Mouse (Mus musculus) limb, embryonic 11.5 days (tissue): ENCODE results near the gene Tmem97. TPM values are rescaled to one million over a fixed set of nuclear protein-coding genes. Genes with fewer than 3 reads are reported as not detected.

Experiments used
- ATAC-seq: fragments of 200-750 bp; cut with Nextera tagmentation; 2 replicates; pipeline ENCODE4 v1.8.0; 2017; ENCODE audit warnings: low read depth; ENCODE audit not compliant: insufficient number of reproducible peaks, low FRiP score, low TSS enrichment
- DNase-seq: peaks from one replicate; pipeline ENCODE4 v3.0.0-alpha.2; 2015; ENCODE audit warnings: low spot score
- H3K27ac ChIP-seq: fragments of 300-500 bp; sonication (generic); replicated peaks from 2 replicates; pipeline ENCODE4 v1.5.1; 2014; ENCODE audit warnings: low read depth, mild to moderate bottlenecking, low read length
- H3K27me3 ChIP-seq: fragments of 300-500 bp; sonication (generic); 2 replicates; pipeline ENCODE4 v1.6.1; 2014; ENCODE audit warnings: mild to moderate bottlenecking, low read length, mixed read lengths; ENCODE audit not compliant: control insufficient read depth, insufficient read depth
- H3K36me3 ChIP-seq: fragments of 300-500 bp; sonication (generic); 2 replicates; pipeline ENCODE4 v1.6.1; 2014; ENCODE audit warnings: mild to moderate bottlenecking, low read length, moderate library complexity, mixed read lengths; ENCODE audit not compliant: control insufficient read depth, insufficient read depth
- H3K4me1 ChIP-seq: fragments of 300-500 bp; sonication (generic); 2 replicates; pipeline ENCODE4 v1.6.1; 2014; ENCODE audit warnings: low read length, mixed read lengths; ENCODE audit not compliant: control insufficient read depth, insufficient read depth
- H3K4me2 ChIP-seq: fragments of 300-500 bp; sonication (generic); 2 replicates; pipeline ENCODE4 v1.6.1; 2014; ENCODE audit warnings: low read depth, mild to moderate bottlenecking, moderate library complexity; ENCODE audit not compliant: severe bottlenecking
- H3K4me3 ChIP-seq: fragments of 300-500 bp; sonication (generic); 2 replicates; pipeline ENCODE4 v1.5.1; 2014; ENCODE audit warnings: low read depth, low read length
- H3K9ac ChIP-seq: fragments of 300-500 bp; sonication (generic); 2 replicates; pipeline ENCODE4 v1.6.1; 2014; ENCODE audit warnings: mild to moderate bottlenecking, low read length
- H3K9me3 ChIP-seq: fragments of 300-500 bp; sonication (generic); 2 replicates; pipeline ENCODE4 v1.6.1; 2016; ENCODE audit warnings: low read length; ENCODE audit not compliant: control insufficient read depth
- WGBS: fragments of 180-500 bp; shearing (Covaris S2); extraction: QIAGEN DNeasy Blood & Tissue Kit; methylation state at CpG from one replicate; pipeline ENCODE4 v1.1.7; 2014; 5-methylcytosine and 5-hydroxymethylcytosine counted together
- polyA plus RNA-seq: library from polyadenylated mRNA; unstranded; fragments of >200 nt; fragmentation: Nextera tagmentation; extraction: Ambion mirVana; gene quantifications from 2 replicates; pipeline ENCODE4 v1.2.1, GENCODE M21; 2014

Gene Tmem97
- polyA plus RNA-seq, 1 experiment from 2014 or later: 83.8 TPM

- Histone ChIP-seq H3K4me2 (no peak overlapping the region), H3K4me3 (no peak overlapping the region), H3K27me3 (no peaks in the 10 kb centered on the region), H3K4me1 (peaks cover 7% of the 10 kb centered on the region), H3K27ac (0 out of 2 replicates have a peak overlapping the region, but pooled peaks have one; percentile 8), H3K9me3 (no peaks in the 10 kb centered on the region), H3K36me3 (peaks cover 15% of the 10 kb centered on the region), H3K9ac (no peak overlapping the region)
- WGBS: 84% methylated on average over 6 of the region's 6 CpGs
- ATAC-seq (no peak), DNase-seq (no peak)
These were observed 19.5 kb downstream of the Tmem97 start for GRCm38 (mm10) chr11:78531046-78531445.

GRCm38 (mm10) chr11:78530001-78530400, 20.6 kb downstream of the Tmem97 start:
- DNase-seq (no peak), ATAC-seq (no peak)
- Histone ChIP-seq H3K36me3 (peaks cover 22% of the 10 kb centered on the region), H3K27me3 (no peaks in the 10 kb centered on the region), H3K4me1 (peaks cover 3% of the 10 kb centered on the region), H3K9me3 (no peaks in the 10 kb centered on the region), H3K27ac (no peak overlapping the region), H3K4me2 (no peak overlapping the region), H3K9ac (no peak overlapping the region), H3K4me3 (no peak overlapping the region)
- 93% methylated on average over 12 of the region's 12 CpGs for WGBS

- H3K27me3 ChIP-seq: no peaks in the 10 kb centered on the region
- DNase-seq (no peak), ATAC-seq (no peak)
- no peak overlapping the region for H3K27ac ChIP-seq
- no peaks in the 10 kb centered on the region for H3K4me1 ChIP-seq
- peaks cover 30% of the 10 kb centered on the region for H3K36me3 ChIP-seq
- H3K9ac ChIP-seq: no peak overlapping the region
- no peak overlapping the region for H3K4me2 ChIP-seq
- 85% methylated on average over 9 of the region's 9 CpGs for WGBS
- H3K9me3 ChIP-seq: no peaks in the 10 kb centered on the region
- no peak overlapping the region for H3K4me3 ChIP-seq
These were observed 21.9 kb downstream of the Tmem97 start for GRCm38 (mm10) chr11:78528714-78529113.

GRCm38 (mm10) chr11:78524838-78525237, 25.7 kb downstream of the Tmem97 start:
- DNase-seq (no peak), ATAC-seq (no peak)
- no peak overlapping the region for H3K4me2 ChIP-seq

GRCm38 (mm10) chr11:78523241-78523955, 27.2 kb downstream of the Tmem97 start:
- Histone ChIP-seq H3K9me3 (no peaks in the 10 kb centered on the region), H3K27ac (no peak overlapping the region), H3K27me3 (no peaks in the 10 kb centered on the region), H3K4me3 (no peak overlapping the region), H3K36me3 (peaks cover 46% of the 10 kb centered on the region), H3K4me1 (no peaks in the 10 kb centered on the region), H3K4me2 (no peak overlapping the region), H3K9ac (no peak overlapping the region)
- no peak for ATAC-seq
- 91% methylated on average over 9 of the region's 9 CpGs for WGBS
- no peak for DNase-seq

More at GRCm38 (mm10) chr11:78524838-78525237, 25.7 kb downstream of the Tmem97 start:
- no peak overlapping the region for H3K27ac ChIP-seq
- WGBS: 90% methylated on average over 2 of the region's 2 CpGs
- H3K9me3 ChIP-seq: no peaks in the 10 kb centered on the region
- no peaks in the 10 kb centered on the region for H3K27me3 ChIP-seq
- H3K4me3 ChIP-seq: no peak overlapping the region
- H3K9ac ChIP-seq: no peak overlapping the region
- H3K36me3 ChIP-seq: peaks cover 47% of the 10 kb centered on the region
- no peaks in the 10 kb centered on the region for H3K4me1 ChIP-seq

DNA sequence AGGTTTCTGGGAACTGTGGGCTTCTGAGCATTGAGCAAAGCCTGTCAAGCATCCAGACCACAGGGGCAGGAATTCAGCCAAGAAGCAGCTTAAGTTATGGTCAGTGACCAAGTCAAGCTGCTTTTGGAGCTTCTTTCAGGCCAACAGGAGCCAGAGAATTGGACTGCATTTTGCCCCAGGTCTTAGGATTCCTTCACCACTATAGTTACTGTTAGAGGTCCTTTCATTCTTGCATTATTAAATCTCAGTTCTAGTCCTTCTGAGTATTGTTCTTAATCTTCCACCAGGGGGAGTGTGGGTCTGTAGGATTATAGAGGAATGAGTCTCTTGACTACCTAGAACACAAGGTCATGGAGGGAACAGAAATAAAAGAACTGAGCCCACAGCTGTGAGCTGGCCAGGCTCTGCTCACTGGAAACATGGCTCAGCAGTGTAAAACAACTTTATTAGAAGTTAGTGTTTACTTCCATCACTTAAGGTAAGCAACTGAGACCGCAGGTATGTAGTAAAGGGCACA, 28.0 kb downstream of the Tmem97 start:
- WGBS: 89% methylated on average over 1 of the region's 1 CpGs
- ATAC-seq: no peak

DNA sequence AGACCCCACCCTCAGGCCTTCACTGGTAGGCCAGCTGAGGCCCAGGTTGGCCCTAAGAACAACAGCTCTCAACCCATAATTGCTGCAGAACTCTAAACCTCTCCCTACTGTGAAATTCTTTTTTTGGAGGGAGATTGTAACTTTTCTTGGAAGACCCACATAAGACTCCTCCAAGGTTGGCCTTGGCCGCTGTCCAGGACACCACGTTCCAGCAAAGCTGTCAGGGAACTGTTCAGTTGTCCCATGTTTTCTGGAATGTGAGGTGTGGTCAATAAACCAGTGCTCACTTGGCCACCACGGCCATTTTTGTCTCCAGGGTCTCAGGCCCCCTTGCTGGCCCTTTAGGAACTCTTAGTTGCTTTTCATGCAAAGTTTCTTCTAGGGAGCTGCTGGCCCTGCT, 28.7 kb downstream of the Tmem97 start:
- H3K36me3 ChIP-seq: peaks cover 42% of the 10 kb centered on the region
- no peak overlapping the region for H3K27ac ChIP-seq
- no peak for ATAC-seq
- 92% methylated on average over 3 of the region's 3 CpGs for WGBS
- H3K9me3 ChIP-seq: no peaks in the 10 kb centered on the region
- no peaks in the 10 kb centered on the region for H3K4me1 ChIP-seq
- H3K9ac ChIP-seq: no peak overlapping the region
- DNase-seq: no peak
- no peaks in the 10 kb centered on the region for H3K27me3 ChIP-seq
- no peak overlapping the region for H3K4me2 ChIP-seq
- no peak overlapping the region for H3K4me3 ChIP-seq

More for the DNA sequence above, 28.0 kb downstream of the Tmem97 start:
- H3K36me3 ChIP-seq: peaks cover 44% of the 10 kb centered on the region
- H3K9ac ChIP-seq: no peak overlapping the region
- H3K9me3 ChIP-seq: no peaks in the 10 kb centered on the region
- no peak overlapping the region for H3K4me2 ChIP-seq
- H3K27me3 ChIP-seq: no peaks in the 10 kb centered on the region
- H3K4me3 ChIP-seq: no peak overlapping the region
- no peaks in the 10 kb centered on the region for H3K4me1 ChIP-seq
- no peak for DNase-seq
- no peak overlapping the region for H3K27ac ChIP-seq

- WGBS: 95% methylated on average over 10 of the region's 10 CpGs
These were observed 31.6 kb downstream of the Tmem97 start for GRCm38 (mm10) chr11:78518931-78519330.

More at GRCm38 (mm10) chr11:78518931-78519330, 31.6 kb downstream of the Tmem97 start:
- Histone ChIP-seq H3K27ac (no peak overlapping the region), H3K27me3 (no peaks in the 10 kb centered on the region), H3K4me1 (no peaks in the 10 kb centered on the region), H3K9me3 (no peaks in the 10 kb centered on the region), H3K9ac (no peak overlapping the region), H3K36me3 (peaks cover 46% of the 10 kb centered on the region), H3K4me3 (no peak overlapping the region), H3K4me2 (no peak overlapping the region)
- ATAC-seq (no peak), DNase-seq (no peak)
